Mouse (Mus musculus) v-Abl transformed pro-B cells (cell line): ENCODE results near the gene Gm11992.

Experiments used
- in situ Hi-C, 2 experiments: fragments of 400-800 bp; cut with MboI; formaldehyde crosslinking; loops; one replicate each; pipeline ENCODE4 v1.15.1; 2025; ENCODE audit not compliant: unreplicated experiment in 2 of 2

The Gm11992 gene

GRCm38 (mm10) chr11:9048011-9048702, at the start of gene Gm11992:
Gene Gm11992, plus strand, starts transcription at chr11:9048594.
- in situ Hi-C loops = no loop called here

DNA sequence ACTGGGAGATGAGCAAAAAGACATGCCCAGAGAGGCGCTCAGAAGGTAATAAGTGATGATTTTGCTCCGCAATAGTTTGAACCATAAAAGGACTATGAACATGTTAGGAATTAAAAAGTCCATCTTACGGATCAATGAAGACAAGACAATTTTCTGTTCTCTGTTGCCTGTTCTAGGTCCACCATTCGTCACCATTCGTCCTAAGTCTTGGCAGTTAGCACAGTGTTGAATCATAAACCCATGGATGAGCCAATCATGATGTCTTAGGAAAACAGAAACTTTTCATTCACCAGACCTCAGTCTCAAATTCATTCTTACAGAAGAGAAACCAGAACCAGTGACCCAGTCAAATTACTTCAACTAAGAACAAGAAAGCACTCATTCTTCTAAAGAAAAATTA, 39.6 kb upstream of the Gm11992 start:
- in situ Hi-C loops = no loop called here

DNA sequence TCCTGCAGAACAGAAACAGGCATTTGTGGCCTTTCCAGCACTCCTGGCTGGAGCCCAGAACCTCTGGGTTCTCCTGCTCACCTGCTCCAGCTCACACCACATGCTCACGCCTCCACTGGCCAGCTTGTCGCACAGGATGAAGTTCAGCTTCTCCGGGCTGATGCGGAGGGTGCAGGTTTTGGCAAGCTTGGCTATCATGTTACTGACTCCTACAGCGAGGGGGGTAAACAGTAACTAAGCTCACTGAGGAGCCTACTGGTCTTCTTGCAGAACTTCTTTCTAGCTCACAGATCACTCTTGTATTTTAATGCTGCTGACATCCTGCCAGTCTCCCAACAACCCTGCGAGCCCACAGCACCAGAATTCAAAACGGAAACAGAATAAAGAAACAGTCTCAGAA, 38.0 kb upstream of the Gm11992 start:
- in situ Hi-C loops = no loop called here

DNA sequence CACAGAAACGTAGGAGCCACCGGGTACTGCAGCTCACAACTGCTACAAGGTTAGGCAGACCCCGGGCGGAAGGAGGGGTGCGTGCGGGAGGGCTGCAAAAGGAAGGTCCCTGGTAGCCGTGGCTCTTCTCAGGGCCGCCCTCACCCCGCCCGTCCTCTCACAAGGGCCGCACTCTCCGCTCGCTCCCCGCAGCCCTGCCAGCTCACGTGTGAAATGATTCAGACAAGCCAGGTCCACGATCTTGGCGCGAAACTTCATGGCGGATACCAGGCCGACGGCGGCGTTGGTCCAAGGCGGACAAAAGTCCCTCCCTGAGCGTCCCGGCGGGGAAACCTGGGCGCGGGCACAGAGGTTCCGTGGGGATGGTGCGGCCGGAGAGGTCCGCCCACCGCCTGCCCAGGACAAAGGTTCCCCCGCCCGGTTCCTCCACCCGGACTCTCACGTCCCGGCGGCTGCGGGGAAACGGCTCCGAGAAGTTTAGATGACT, 37.5 kb upstream of the Gm11992 start, which contains the start of gene Hus1:
Gene Hus1 (minus strand): TSS at position 339 of the 487 bp plus-strand sequence.
- in situ Hi-C loops = no loop called here

- in situ Hi-C loops = no loop called here
Measured at GRCm38 (mm10) chr11:9011348-9011747, 37.0 kb upstream of the Gm11992 start.

- in situ Hi-C loops = no loop called here
Measured at GRCm38 (mm10) chr11:9014740-9015139, 33.7 kb upstream of the Gm11992 start.

- in situ Hi-C loops = no loop called here
Measured at GRCm38 (mm10) chr11:9018491-9019267, 29.7 kb upstream of the Gm11992 start.

DNA sequence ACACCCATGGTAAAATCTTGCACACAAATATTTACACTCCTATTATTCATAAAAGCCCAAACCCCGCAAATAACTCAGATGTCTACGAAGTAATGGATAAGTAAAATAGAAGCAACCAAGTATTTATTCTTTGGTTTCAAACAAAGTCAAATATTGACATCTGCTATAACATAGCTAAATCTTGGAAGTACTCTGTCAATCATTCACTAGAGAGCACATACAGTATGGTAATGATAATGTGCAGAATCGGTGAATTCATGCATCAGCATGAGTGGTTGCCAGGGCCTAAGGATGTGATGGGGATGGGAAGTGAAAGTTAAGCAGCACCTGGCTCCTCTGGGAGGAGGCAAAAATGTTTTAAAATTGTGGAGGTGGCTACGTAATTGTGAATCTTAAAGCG, 28.2 kb upstream of the Gm11992 start:
- in situ Hi-C loops = no loop called here

GRCm38 (mm10) chr11:9024782-9025181, 23.6 kb upstream of the Gm11992 start:
- in situ Hi-C loops = no loop called here

DNA sequence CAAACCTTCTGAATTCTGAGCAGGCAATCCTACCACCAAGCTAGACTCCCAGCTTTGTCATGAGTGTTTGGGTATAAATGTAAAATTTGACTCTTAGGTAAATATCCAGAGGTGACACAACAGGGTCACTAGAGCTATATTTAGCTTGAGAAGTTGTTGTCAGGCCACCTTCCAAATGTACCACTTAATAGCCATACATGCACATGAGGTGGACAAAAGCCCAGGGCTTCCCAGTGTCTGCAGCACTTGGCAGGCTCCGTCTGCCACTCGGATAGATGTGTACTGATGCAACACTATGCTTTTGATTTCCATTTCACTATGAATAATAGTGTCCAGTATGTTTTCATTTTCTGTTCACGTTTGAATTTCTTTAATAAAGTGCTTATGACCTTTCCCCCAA, 23.2 kb upstream of the Gm11992 start:
- in situ Hi-C loops = no loop called here

DNA sequence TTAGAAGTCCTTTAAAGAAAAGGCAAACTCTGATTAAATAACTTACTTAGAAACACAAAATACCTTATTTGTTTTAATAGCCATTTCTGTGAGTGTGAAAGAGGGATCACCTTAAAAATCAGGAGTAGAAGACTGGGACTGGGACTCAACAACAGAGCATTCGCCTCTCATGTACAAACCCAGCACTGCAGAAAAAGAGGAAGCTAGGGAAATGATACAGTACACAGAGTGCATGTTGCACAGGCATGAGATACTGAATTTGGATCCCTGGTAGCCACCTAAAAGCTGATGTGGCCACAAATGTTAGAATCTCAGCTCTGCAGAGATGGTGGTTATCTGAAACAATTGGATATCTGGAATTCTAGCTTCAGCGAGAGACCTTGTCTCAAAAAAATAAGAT, 16.9 kb upstream of the Gm11992 start:
- in situ Hi-C loops = no loop called here

DNA sequence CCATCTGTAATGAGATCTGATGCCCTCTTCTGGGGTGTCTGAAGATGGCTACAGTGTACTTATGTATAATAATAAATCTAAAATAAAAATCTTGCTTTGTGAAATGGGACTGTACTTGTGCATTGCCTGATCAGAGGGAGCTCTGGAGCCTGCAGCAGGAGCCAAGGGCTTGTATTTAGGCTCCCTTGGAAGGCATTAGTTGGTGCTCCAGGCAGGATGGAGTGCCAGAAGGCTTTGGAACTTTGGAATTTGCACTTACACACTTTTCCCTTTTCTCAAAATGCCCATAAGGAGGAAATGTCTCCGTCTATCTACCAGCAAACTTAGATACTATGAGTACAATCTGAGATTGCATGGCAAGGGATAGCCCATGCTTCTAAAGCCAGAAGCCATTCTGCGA, 1.8 kb upstream of the Gm11992 start:
- in situ Hi-C loops = no loop called here

DNA sequence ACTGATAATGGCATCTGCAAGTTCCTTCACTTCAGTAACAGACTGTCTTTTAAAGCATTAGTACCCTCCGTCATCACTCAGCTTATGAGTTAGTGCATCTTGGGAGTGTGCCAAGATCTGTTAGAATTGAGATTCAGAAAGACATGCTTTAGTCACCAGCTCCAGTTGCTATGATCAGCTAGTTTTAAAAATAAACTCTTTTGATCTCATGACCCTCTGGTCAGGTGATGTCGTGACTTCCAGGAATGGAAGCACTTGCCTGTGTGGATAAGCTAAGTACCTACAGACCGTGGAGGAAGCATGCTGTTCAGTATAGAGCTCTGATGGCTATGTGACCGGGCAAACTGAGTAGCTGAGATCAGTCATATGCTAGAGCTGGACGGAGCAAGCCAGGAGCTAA, 1.4 kb upstream of the Gm11992 start:
- in situ Hi-C loops = no loop called here

GRCm38 (mm10) chr11:9048703-9049060, 288 bp downstream of the Gm11992 start, which contains the start of gene Sun3:
Gene Sun3, minus strand, starts transcription at chr11:9048991.
- in situ Hi-C loops = no loop called here

GRCm38 (mm10) chr11:9050241-9050640, 1.8 kb downstream of the Gm11992 start:
- in situ Hi-C loops = no loop called here

- in situ Hi-C loops = no loop called here
Measured at GRCm38 (mm10) chr11:9051895-9052294, 3.5 kb downstream of the Gm11992 start.

- in situ Hi-C loops = no loop called here
Measured at GRCm38 (mm10) chr11:9056937-9057336, 8.5 kb downstream of the Gm11992 start.

DNA sequence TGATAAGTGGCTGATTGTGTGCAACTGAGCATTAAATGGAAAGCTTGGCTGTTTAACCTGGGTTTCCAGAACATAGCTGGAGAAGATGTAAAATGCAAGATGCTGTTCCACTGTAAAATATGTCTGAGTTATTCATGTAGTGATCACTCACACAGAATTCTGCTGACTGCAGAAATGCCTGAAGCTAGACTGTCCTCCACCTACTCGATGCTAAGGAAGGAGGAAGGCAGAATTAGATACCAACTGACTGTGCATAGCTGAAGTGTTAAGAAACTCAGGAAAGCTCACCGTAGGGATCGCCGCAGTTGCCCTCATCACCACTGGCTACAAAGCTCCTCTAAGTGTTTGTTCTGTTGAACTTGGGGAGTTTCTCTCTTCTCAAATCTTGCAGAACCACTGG, 9.3 kb downstream of the Gm11992 start:
- in situ Hi-C loops = no loop called here

DNA sequence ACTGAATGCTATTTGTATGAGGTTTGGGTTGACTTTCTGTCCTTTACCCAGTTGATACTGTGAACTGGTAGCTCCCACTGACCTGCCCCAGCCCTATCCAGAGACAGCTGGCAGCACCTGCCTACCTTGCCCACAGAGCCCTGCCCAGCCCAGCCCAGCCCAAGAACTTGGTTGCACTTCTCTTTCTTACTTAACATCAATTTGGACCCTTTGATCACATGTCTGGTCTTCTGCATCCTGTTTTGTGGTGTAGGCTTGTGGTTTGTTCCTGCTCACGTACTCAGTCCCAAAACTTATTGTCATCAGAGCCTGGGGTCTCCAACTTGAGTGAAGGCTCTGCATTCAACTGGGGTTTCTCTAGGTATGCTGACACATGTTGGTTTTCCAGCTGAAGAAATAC, 11.6 kb downstream of the Gm11992 start:
- in situ Hi-C loops = no loop called here

GRCm38 (mm10) chr11:9060484-9060883, 12.1 kb downstream of the Gm11992 start:
- in situ Hi-C loops = no loop called here

GRCm38 (mm10) chr11:9076444-9076843, 28.1 kb downstream of the Gm11992 start:
- in situ Hi-C loops = no loop called here

GRCm38 (mm10) chr11:9113189-9113588, 64.8 kb downstream of the Gm11992 start:
- in situ Hi-C loops = no loop called here
